Mouse (Mus musculus) small intestine, adult 2 months (tissue): ENCODE measurements around the gene Tenm3.

Experiments used
- CTCF ChIP-seq: fragments of 200-500 bp; IDR thresholded peaks from 2 replicates; pipeline ENCODE4 v1.5.1; 2012; ENCODE audit warnings: low read depth, mild to moderate bottlenecking, control low read depth, inconsistent platforms, low read length, moderate library complexity, mixed read lengths; ENCODE audit not compliant: insufficient replicate concordance, insufficient read length; ENCODE audit errors: extremely low read depth
- POLR2A ChIP-seq: fragments of 200-500 bp; IDR thresholded peaks from 2 replicates; pipeline ENCODE4 v1.6.1; 2012; ENCODE audit warnings: low read depth, mild to moderate bottlenecking, control low read depth, inconsistent platforms, low read length, moderate library complexity

- no peak for TF ChIP-seq POLR2A
- no peak for TF ChIP-seq CTCF
Measured at GRCm38 (mm10) chr8:48417714-48418113, 426.0 kb downstream of the Tenm3 start.
